Mouse (Mus musculus): ENCODE measurements around the gene Rad23a. TPM values are rescaled to one million over a fixed set of nuclear protein-coding genes. Genes with fewer than 3 reads are reported as not detected.

Rad23a gene
- total and polyA plus RNA-seq, 3 experiments = 122 to 141 (median 128) TPM

- DNase-seq = no peak
These were observed 52.8 kb downstream of the Rad23a start for GRCm38 (mm10) chr8:84787523-84788302.

GRCm38 (mm10) chr8:84786801-84787467 lies 53.5 kb downstream of the Rad23a start:
- DNase-seq = no peak

GRCm38 (mm10) chr8:84785756-84786677 lies 54.4 kb downstream of the Rad23a start:
- peak; percentile 54 for DNase-seq

GRCm38 (mm10) chr8:84785506-84785755 lies 55.0 kb downstream of the Rad23a start:
- DNase-seq = no peak

GRCm38 (mm10) chr8:84784681-84785505 lies 55.6 kb downstream of the Rad23a start:
- no peak for DNase-seq

Small RNA genes lying within 50 kb of the gene (microRNA-seq; reads per million reads assigned to microRNA genes)
- 4.8 to 6.6 reads per million in 2 experiments for gene Mir7069

Other genes with a start within 250 kb of the Rad23a start
Only the 30 nearest of the 31 such genes appear.
- gene Ier2, start 177.8 kb downstream of the Rad23a start, total RNA-seq (2021) = 10 to 100 TPM; 24.9 to 34.8 TPM
- 13.7 and 27.0 TPM in 2 replicates for gene Ier2, start 177.8 kb downstream of the Rad23a start, polyA plus RNA-seq (2012; rRNA removed)
- gene Trmt1, start 154.4 kb downstream of the Rad23a start, total RNA-seq (2021) = 10 to 100 TPM; 57.0 to 68.5 TPM
- 150 and 160 TPM in 2 replicates for gene Trmt1, start 154.4 kb downstream of the Rad23a start, polyA plus RNA-seq (2012; rRNA removed)
- 10 to 100 TPM; 78.4 to 80.7 TPM for gene Nacc1, start 152.8 kb downstream of the Rad23a start, total RNA-seq (2021)
- gene Nacc1, start 152.8 kb downstream of the Rad23a start, polyA plus RNA-seq (2012; rRNA removed) = 98.7 and 120 TPM in 2 replicates
- gene Lyl1, start 139.2 kb downstream of the Rad23a start, total RNA-seq (2021) = 1 to 10 TPM; 2.7 to 4.4 TPM
- gene Lyl1, start 139.2 kb downstream of the Rad23a start, polyA plus RNA-seq (2012; rRNA removed) = 8.2 and 10.9 TPM in 2 replicates
- gene G430095P16Rik, start 117.7 kb downstream of the Rad23a start, total RNA-seq (2021) = under 1 TPM in 1 of 2 experiments, not detected in 1; 0.59 TPM
- gene G430095P16Rik, start 117.7 kb downstream of the Rad23a start, polyA plus RNA-seq (2012; rRNA removed) = 0.26 and 0.76 TPM in 2 replicates
- gene Nfix, start 40.3 kb downstream of the Rad23a start, total RNA-seq (2021) = 100 to 1,000 TPM in 1 of 2 experiments, 10 to 100 TPM in 1; 91.3 to 113 TPM
- gene Nfix, start 40.3 kb downstream of the Rad23a start, polyA plus RNA-seq (2012; rRNA removed) = 47.0 and 59.9 TPM in 2 replicates
- gene Dand5, start 17.8 kb downstream of the Rad23a start, total RNA-seq (2021) = 10 to 100 TPM; 11.5 to 12.2 TPM
- 5.1 and 7.0 TPM in 2 replicates for gene Dand5, start 17.8 kb downstream of the Rad23a start, polyA plus RNA-seq (2012; rRNA removed)
- 10 to 100 TPM; 72.6 to 74.9 TPM for gene Gadd45gip1, start 9.1 kb downstream of the Rad23a start, total RNA-seq (2021)
- 141 and 196 TPM in 2 replicates for gene Gadd45gip1, start 9.1 kb downstream of the Rad23a start, polyA plus RNA-seq (2012; rRNA removed)
- gene Calr, start 6.3 kb upstream of the Rad23a start, total RNA-seq (2021) = 100 to 1,000 TPM; 684 to 730 TPM
- gene Calr, start 6.3 kb upstream of the Rad23a start, polyA plus RNA-seq (2012; rRNA removed) = 88.2 and 91.2 TPM in 2 replicates
- 10 to 100 TPM; 61.6 to 69.3 TPM for gene Farsa, start 16.3 kb upstream of the Rad23a start, total RNA-seq (2021)
- gene Farsa, start 16.3 kb upstream of the Rad23a start, polyA plus RNA-seq (2012; rRNA removed) = 45.3 and 51.4 TPM in 2 replicates
- gene Syce2, start 31.4 kb upstream of the Rad23a start, total RNA-seq (2021) = 1 to 10 TPM; 8.0 to 8.7 TPM
- gene Syce2, start 31.4 kb upstream of the Rad23a start, polyA plus RNA-seq (2012; rRNA removed) = 0.80 and 2.1 TPM in 2 replicates
- gene Gcdh, start 53.3 kb upstream of the Rad23a start, total RNA-seq (2021) = 10 to 100 TPM; 50.1 to 59.0 TPM
- 652 and 657 TPM in 2 replicates for gene Gcdh, start 53.3 kb upstream of the Rad23a start, polyA plus RNA-seq (2012; rRNA removed)
- under 1 TPM; 0.17 to 0.23 TPM for gene Klf1, start 61.3 kb upstream of the Rad23a start, total RNA-seq (2021)
- gene Klf1, start 61.3 kb upstream of the Rad23a start, polyA plus RNA-seq (2012; rRNA removed) = 0.41 and 0.61 TPM in 2 replicates
- gene Dnase2a, start 67.9 kb upstream of the Rad23a start, total RNA-seq (2021) = 10 to 100 TPM; 10.9 to 17.5 TPM
- gene Dnase2a, start 67.9 kb upstream of the Rad23a start, polyA plus RNA-seq (2012; rRNA removed) = 12.1 and 13.3 TPM in 2 replicates
- gene Mast1, start 96.7 kb upstream of the Rad23a start, total RNA-seq (2021) = 1 to 10 TPM; 1.5 to 2.8 TPM
- 3.7 and 4.4 TPM in 2 replicates for gene Mast1, start 96.7 kb upstream of the Rad23a start, polyA plus RNA-seq (2012; rRNA removed)
- gene Rtbdn, start 106.3 kb upstream of the Rad23a start, total RNA-seq (2021) = not detected
- gene Rtbdn, start 106.3 kb upstream of the Rad23a start, polyA plus RNA-seq (2012; rRNA removed) = 0.25 and 0.34 TPM in 2 replicates
- gene Gm49661, start 128.8 kb upstream of the Rad23a start, total RNA-seq (2021) = 1 to 10 TPM; 2.1 to 2.4 TPM
- gene Gm49661, start 128.8 kb upstream of the Rad23a start, polyA plus RNA-seq (2012; rRNA removed) = 2.1 TPM in 1 of 2 replicates, not detected in the other
- gene Prdx2, start 128.9 kb upstream of the Rad23a start, total RNA-seq (2021) = 100 to 1,000 TPM; 671 to 700 TPM
- 181 and 240 TPM in 2 replicates for gene Prdx2, start 128.9 kb upstream of the Rad23a start, polyA plus RNA-seq (2012; rRNA removed)
- gene Rnaseh2a, start 129.1 kb upstream of the Rad23a start, total RNA-seq (2021) = 100 to 1,000 TPM in 1 of 2 experiments, 10 to 100 TPM in 1; 87.7 to 112 TPM
- 61.7 and 76.6 TPM in 2 replicates for gene Rnaseh2a, start 129.1 kb upstream of the Rad23a start, polyA plus RNA-seq (2012; rRNA removed)
- 10 to 100 TPM; 37.0 to 90.7 TPM for gene Junb, start 138.1 kb upstream of the Rad23a start, total RNA-seq (2021)
- gene Junb, start 138.1 kb upstream of the Rad23a start, polyA plus RNA-seq (2012; rRNA removed) = 78.9 and 91.4 TPM in 2 replicates
- gene Hook2, start 149.9 kb upstream of the Rad23a start, total RNA-seq (2021) = 1 to 10 TPM; 6.1 to 6.2 TPM
- 6.5 and 6.7 TPM in 2 replicates for gene Hook2, start 149.9 kb upstream of the Rad23a start, polyA plus RNA-seq (2012; rRNA removed)
- gene Best2, start 173.9 kb upstream of the Rad23a start, total RNA-seq (2021) = not detected
- 0.18 TPM in 1 of 2 replicates, not detected in the other for gene Best2, start 173.9 kb upstream of the Rad23a start, polyA plus RNA-seq (2012; rRNA removed)
- 100 to 1,000 TPM; 106 TPM for gene Asna1, start 184.6 kb upstream of the Rad23a start, total RNA-seq (2021)
- gene Asna1, start 184.6 kb upstream of the Rad23a start, polyA plus RNA-seq (2012; rRNA removed) = 89.4 and 104 TPM in 2 replicates
- 100 to 1,000 TPM; 160 to 184 TPM for gene Trir, start 186.2 kb upstream of the Rad23a start, total RNA-seq (2021)
- gene Trir, start 186.2 kb upstream of the Rad23a start, polyA plus RNA-seq (2012; rRNA removed) = 64.2 and 67.6 TPM in 2 replicates
- 100 to 1,000 TPM in 1 of 2 experiments, 10 to 100 TPM in 1; 68.3 to 101 TPM for gene Tnpo2, start 196.2 kb upstream of the Rad23a start, total RNA-seq (2021)
- 44.7 and 54.1 TPM in 2 replicates for gene Tnpo2, start 196.2 kb upstream of the Rad23a start, polyA plus RNA-seq (2012; rRNA removed)
- gene Fbxw9, start 219.4 kb upstream of the Rad23a start, total RNA-seq (2021) = 10 to 100 TPM; 12.3 to 13.5 TPM
- 55.8 and 56.2 TPM in 2 replicates for gene Fbxw9, start 219.4 kb upstream of the Rad23a start, polyA plus RNA-seq (2012; rRNA removed)
- not detected for gene Gm5741, start 227.3 kb upstream of the Rad23a start, total RNA-seq (2021)
- gene Gm5741, start 227.3 kb upstream of the Rad23a start, polyA plus RNA-seq (2012; rRNA removed) = not detected in 2 replicates
- gene Dhps, start 231.1 kb upstream of the Rad23a start, total RNA-seq (2021) = 10 to 100 TPM; 26.0 to 28.3 TPM
- 68.6 and 69.6 TPM in 2 replicates for gene Dhps, start 231.1 kb upstream of the Rad23a start, polyA plus RNA-seq (2012; rRNA removed)
- gene Wdr83os, start 240.1 kb upstream of the Rad23a start, total RNA-seq (2021) = 10 to 100 TPM; 77.5 to 90.1 TPM
- 104 and 142 TPM in 2 replicates for gene Wdr83os, start 240.1 kb upstream of the Rad23a start, polyA plus RNA-seq (2012; rRNA removed)
- gene Wdr83, start 240.6 kb upstream of the Rad23a start, total RNA-seq (2021) = 10 to 100 TPM; 17.4 to 24.9 TPM
- 15.3 and 17.4 TPM in 2 replicates for gene Wdr83, start 240.6 kb upstream of the Rad23a start, polyA plus RNA-seq (2012; rRNA removed)

All from adrenal gland, adult 2 months (tissue).